Comparison of ENCODE assay signal across 25 mouse cellular contexts in genomic region chr12:53558259-53558658, GRCm38 (mm10).
DNase-seq lines count a peak whose midpoint lies in the region; ATAC-seq and TF ChIP-seq lines count a peak whose summit lies in the region.
"Had no signal": no experiment of that assay in that cellular context is flagged by ENCODE, and none has a peak within 500 bp of the region (broad histone marks: within the 10 kb centered on the region; RNA-seq: fewer than 3 reads in every experiment).

No protein-coding gene starts in this region.

- 61% methylated on average over 1 of the region's 1 CpGs for WGBS in kidney, adult 2 months
- 96% methylated on average over 1 of the region's 1 CpGs for WGBS in kidney, embryonic 15.5 days
- WGBS in kidney, embryonic 14.5 days, result 77% methylated on average over 1 of the region's 1 CpGs
- 98% methylated on average over 1 of the region's 1 CpGs for WGBS in midbrain, embryonic 10.5 days

- H3K4me1 ChIP-seq in kidney, adult 2 months (ENCODE audit: control insufficient read depth, insufficient read depth, low read length), result no peaks in the 10 kb centered on the region
- H3K4me1 ChIP-seq in kidney, embryonic 15.5 days, result no peaks in the 10 kb centered on the region
- H3K4me1 ChIP-seq in kidney, embryonic 14.5 days (ENCODE audit: control insufficient read depth, insufficient read depth, low read length), result no peaks in the 10 kb centered on the region
- H3K4me1 ChIP-seq in midbrain, embryonic 10.5 days, result no peaks in the 10 kb centered on the region
- H3K4me1 ChIP-seq: embryonic facial prominence, embryonic 10.5 days; embryonic facial prominence, embryonic 12.5 days; forebrain, embryonic 12.5 days had no signal

- no peak overlapping the region for H3K4me3 ChIP-seq in kidney, adult 2 months (ENCODE audit: insufficient read depth, low read depth, low read length)
- H3K4me3 ChIP-seq in kidney, embryonic 15.5 days (replicated peaks), result no peak overlapping the region
- no peak overlapping the region for H3K4me3 ChIP-seq in kidney, embryonic 14.5 days (ENCODE audit: low read length)
- H3K4me3 ChIP-seq in midbrain, embryonic 10.5 days, result no peak overlapping the region
- H3K4me3 ChIP-seq: embryonic facial prominence, embryonic 10.5 days; embryonic facial prominence, embryonic 12.5 days; erythroblast, embryonic 14.5 days; forebrain, embryonic 10.5 days; forebrain, embryonic 12.5 days had no signal

- H3K9ac ChIP-seq in kidney, embryonic 15.5 days, result no peak overlapping the region
- no peak overlapping the region for H3K9ac ChIP-seq in kidney, embryonic 14.5 days (ENCODE audit: low read depth, low read length)
- H3K9ac ChIP-seq: embryonic facial prominence, embryonic 12.5 days; forebrain, embryonic 12.5 days had no signal

- H3K27me3 ChIP-seq in kidney, adult 2 months (replicated peaks; ENCODE audit: control insufficient read depth, insufficient read depth, low read length), result no peaks in the 10 kb centered on the region
- no peaks in the 10 kb centered on the region for H3K27me3 ChIP-seq in kidney, embryonic 15.5 days
- no peaks in the 10 kb centered on the region for H3K27me3 ChIP-seq in kidney, embryonic 14.5 days (ENCODE audit: control insufficient read depth, insufficient read depth, low read length)
- no peaks in the 10 kb centered on the region for H3K27me3 ChIP-seq in midbrain, embryonic 10.5 days (ENCODE audit: low read depth, poor library complexity, severe bottlenecking)
- H3K27me3 ChIP-seq: embryonic facial prominence, embryonic 12.5 days; forebrain, embryonic 12.5 days; Patski had no signal

- no peaks in the 10 kb centered on the region for H3K36me3 ChIP-seq in kidney, adult 2 months (ENCODE audit: control insufficient read depth, insufficient read depth, low read length)
- no peaks in the 10 kb centered on the region for H3K36me3 ChIP-seq in kidney, embryonic 15.5 days
- H3K36me3 ChIP-seq in kidney, embryonic 14.5 days (ENCODE audit: control insufficient read depth, insufficient read depth, low read length), result no peaks in the 10 kb centered on the region
- no peaks in the 10 kb centered on the region for H3K36me3 ChIP-seq in midbrain, embryonic 10.5 days
- H3K36me3 ChIP-seq: embryonic facial prominence, embryonic 10.5 days; embryonic facial prominence, embryonic 12.5 days; forebrain, embryonic 10.5 days; forebrain, embryonic 12.5 days; G1E had no signal

- no peak for TF ChIP-seq CTCF in kidney, adult 2 months (conservative IDR thresholded peaks at IDR 0.05; ENCODE audit: insufficient read depth, insufficient read length, low read depth, low read length)

- no peaks in the 10 kb centered on the region for H3K9me3 ChIP-seq in kidney, embryonic 15.5 days (replicated peaks)
- no peaks in the 10 kb centered on the region for H3K9me3 ChIP-seq in kidney, embryonic 14.5 days (ENCODE audit: control insufficient read depth, low read length)
- H3K9me3 ChIP-seq in midbrain, embryonic 10.5 days (replicated peaks), result no peaks in the 10 kb centered on the region
- H3K9me3 ChIP-seq: embryonic facial prominence, embryonic 10.5 days; embryonic facial prominence, embryonic 12.5 days; forebrain, embryonic 10.5 days; forebrain, embryonic 12.5 days had no signal

- TF ChIP-seq POLR2A in kidney, adult 2 months (IDR thresholded peaks at IDR 0.05; ENCODE audit: low read depth, low read length), result no peak

- H3K4me2 ChIP-seq in kidney, embryonic 15.5 days, result no peak overlapping the region
- no peak overlapping the region for H3K4me2 ChIP-seq in kidney, embryonic 14.5 days (replicated peaks; ENCODE audit: low read depth, low read length)
- H3K4me2 ChIP-seq: embryonic facial prominence, embryonic 12.5 days; forebrain, embryonic 12.5 days had no signal

- no peak for ATAC-seq in kidney, embryonic 15.5 days (replicated peaks; ENCODE audit: low FRiP score)
- ATAC-seq in kidney, embryonic 14.5 days (ENCODE audit: low FRiP score, low TSS enrichment), result no peak
- ATAC-seq: activated CD4-positive, CD25-positive, alpha-beta regulatory T cell, adult 4 months; CD4-positive, CD25-positive, alpha-beta regulatory T cell, adult 4 months; forebrain, embryonic 14.5 days; forebrain, embryonic 16.5 days; Patski had no signal

- H3K27ac ChIP-seq in kidney, adult 2 months (ENCODE audit: insufficient read depth, low read depth, low read length), result no peak overlapping the region
- no peak overlapping the region for H3K27ac ChIP-seq in kidney, embryonic 15.5 days
- H3K27ac ChIP-seq in kidney, embryonic 14.5 days (ENCODE audit: low read depth, low read length), result no peak overlapping the region
- no peak overlapping the region for H3K27ac ChIP-seq in midbrain, embryonic 10.5 days (replicated peaks)
- H3K27ac ChIP-seq: embryonic facial prominence, embryonic 10.5 days; embryonic facial prominence, embryonic 12.5 days; forebrain, embryonic 10.5 days; forebrain, embryonic 12.5 days had no signal

- peak; percentile 31 for DNase-seq in kidney, adult 2 months
- DNase-seq in kidney, adult 9 months, result peak; percentile 36
- no peak for DNase-seq in midbrain, embryonic 10.5 days (ENCODE audit: low spot score)
- DNase-seq: adrenal gland, adult 8-10 months; adrenal gland, postnatal 14 days; adrenal gland, postnatal 36 days; B cell, adult 2 months; cerebellum, adult 11-12 months; cerebellum, adult 2 months; cerebellum, adult 9-10 months; cerebellum, postnatal 10 days; cerebellum, postnatal 25 days had no signal
